Mouse (Mus musculus) midbrain, embryonic 14.5 days (tissue): ENCODE data around the gene AC131692.1. TPM values are rescaled to one million over a fixed set of nuclear protein-coding genes. Genes with fewer than 3 reads are reported as not detected.
"Not testable (repeated sequence)": the region's sequence is repeated elsewhere in the genome, so short reads cannot be mapped to it uniquely, and the experiment has no call there.

Experiments
- ATAC-seq: fragments of 200-750 bp; cut with Nextera tagmentation; 2 replicates; pipeline ENCODE4 v1.8.0; 2017; ENCODE audit warnings: moderate number of reproducible peaks, moderate library complexity; ENCODE audit not compliant: low FRiP score, low TSS enrichment
- DNase-seq: peaks from one replicate; pipeline ENCODE4 v3.0.0-alpha.2; 2015
- H3K27ac ChIP-seq: fragments of 300-500 bp; sonication (generic); replicated peaks from 2 replicates; pipeline ENCODE4 v1.5.1; 2014; ENCODE audit warnings: mild to moderate bottlenecking, low read depth, low read length, moderate library complexity
- H3K27me3 ChIP-seq: fragments of 300-500 bp; sonication (generic); 2 replicates; pipeline ENCODE4 v1.6.1; 2014; ENCODE audit warnings: low read length, control low read depth, mixed read lengths; ENCODE audit not compliant: control insufficient read depth, insufficient read depth
- H3K36me3 ChIP-seq: fragments of 300-500 bp; sonication (generic); 2 replicates; pipeline ENCODE4 v1.6.1; 2014; ENCODE audit warnings: low read length, control low read depth; ENCODE audit not compliant: control insufficient read depth, insufficient read depth
- H3K4me1 ChIP-seq: fragments of 300-500 bp; sonication (generic); 2 replicates; pipeline ENCODE4 v1.6.1; 2014; ENCODE audit warnings: mild to moderate bottlenecking, antibody characterized with exemption, low read length, control low read depth; ENCODE audit not compliant: control insufficient read depth, insufficient read depth
- H3K4me2 ChIP-seq: fragments of 300-500 bp; sonication (generic); 2 replicates; pipeline ENCODE4 v1.6.1; 2014; ENCODE audit warnings: mild to moderate bottlenecking, low read length, moderate library complexity
- H3K4me3 ChIP-seq: fragments of 300-500 bp; sonication (generic); replicated peaks from 2 replicates; pipeline ENCODE4 v1.5.1; 2014; ENCODE audit warnings: low read depth, low read length
- H3K9ac ChIP-seq: fragments of 300-500 bp; sonication (generic); replicated peaks from 2 replicates; pipeline ENCODE4 v1.6.1; 2014; ENCODE audit warnings: mild to moderate bottlenecking, low read length, moderate library complexity
- H3K9me3 ChIP-seq: fragments of 300-500 bp; sonication (generic); 2 replicates; pipeline ENCODE4 v1.6.1; 2016; ENCODE audit warnings: low read length, control low read depth, mixed read lengths; ENCODE audit not compliant: control insufficient read depth
- WGBS: fragments of 180-500 bp; shearing (Covaris S2); extraction: QIAGEN DNeasy Blood & Tissue Kit; methylation state at CpG from one replicate; pipeline ENCODE4 v1.1.7; 2014; 5-methylcytosine and 5-hydroxymethylcytosine counted together
- polyA plus RNA-seq: library from polyadenylated mRNA; unstranded; fragments of >200 nt; fragmentation: Nextera tagmentation; extraction: Ambion mirVana; gene quantifications from 2 replicates; pipeline ENCODE4 v1.2.1, GENCODE M21; 2014

Gene AC131692.1
- polyA plus RNA-seq, 1 experiment from 2014 or later = not detected

DNA sequence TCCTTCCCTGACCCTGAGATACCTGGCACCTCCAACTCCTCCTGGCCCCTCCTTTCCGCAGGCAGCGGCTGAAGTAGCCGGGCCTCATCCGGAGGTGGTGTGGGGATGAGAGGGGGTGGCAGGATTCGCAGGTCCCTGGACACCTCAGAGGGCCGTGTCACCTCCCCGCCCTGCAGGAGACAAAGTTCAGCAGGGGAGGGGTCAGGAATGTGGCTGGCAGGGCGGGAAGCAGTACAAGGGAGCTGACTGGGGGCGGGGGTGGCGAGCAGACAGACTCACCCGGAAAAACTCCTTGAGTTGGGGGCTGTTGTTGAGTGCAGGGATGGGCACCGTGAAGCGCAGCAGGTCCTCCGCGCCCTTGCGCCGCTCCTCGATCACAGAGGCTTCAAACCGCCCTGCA is 27.5 kb downstream of the AC131692.1 start:
- ATAC-seq (no peak), DNase-seq (no peak)
- no peak overlapping the region for H3K27ac ChIP-seq
- H3K9me3 ChIP-seq = no peaks in the 10 kb centered on the region
- no peak overlapping the region for H3K4me3 ChIP-seq
- no peak overlapping the region for H3K4me2 ChIP-seq
- peaks cover 2% of the 10 kb centered on the region for H3K36me3 ChIP-seq
- H3K9ac ChIP-seq = no peak overlapping the region
- H3K27me3 ChIP-seq = no peaks in the 10 kb centered on the region
- WGBS = 41% methylated on average over 19 of the region's 19 CpGs
- peaks cover 12% of the 10 kb centered on the region; the same call in 1 of the 2 replicates for H3K4me1 ChIP-seq

GRCm38 (mm10) chr19:6123330-6123729 is 29.1 kb downstream of the AC131692.1 start:
- DNase-seq (no peak), ATAC-seq (no peak)
- Histone ChIP-seq H3K27ac (0 out of 2 replicates have a peak overlapping the region, but pooled peaks have one; percentile 10), H3K9ac (no peak overlapping the region), H3K4me1 (peaks cover 4% of the 10 kb centered on the region; the same call in 1 of the 2 replicates), H3K27me3 (no peaks in the 10 kb centered on the region), H3K9me3 (no peaks in the 10 kb centered on the region), H3K4me2 (no peak overlapping the region), H3K4me3 (no peak overlapping the region), H3K36me3 (peaks cover 2% of the 10 kb centered on the region)
- WGBS = 77% methylated on average over 8 of the region's 8 CpGs

DNA sequence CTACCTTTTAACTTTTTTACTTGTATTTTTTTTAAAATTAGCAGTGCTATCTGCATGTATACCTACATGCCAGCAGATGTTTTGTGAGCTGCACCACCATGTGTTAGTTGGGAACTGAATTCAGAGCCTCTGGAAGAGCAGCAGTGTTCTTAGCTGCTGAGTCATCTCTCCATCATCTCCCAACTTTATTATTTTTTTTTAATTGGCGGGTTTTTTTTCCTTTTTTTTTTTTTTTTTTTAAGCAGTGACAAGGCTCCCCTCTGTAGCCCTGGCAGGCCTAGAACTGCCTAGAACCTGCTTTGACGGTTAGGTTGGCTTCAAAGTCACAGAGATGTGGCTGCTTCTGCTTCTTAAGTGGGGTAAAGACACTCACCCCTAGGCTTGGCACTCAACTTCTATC is 30.7 kb downstream of the AC131692.1 start:
- no peak for DNase-seq
- no peak overlapping the region for H3K4me2 ChIP-seq
- no peak for ATAC-seq
- H3K4me3 ChIP-seq = no peak overlapping the region
- H3K27me3 ChIP-seq = no peaks in the 10 kb centered on the region
- peaks cover 2% of the 10 kb centered on the region for H3K36me3 ChIP-seq
- 0 out of 2 replicates have a peak, but pooled peaks cover 4% of the 10 kb centered on the region for H3K4me1 ChIP-seq
- no peak overlapping the region for H3K27ac ChIP-seq
- H3K9me3 ChIP-seq = no peaks in the 10 kb centered on the region
- H3K9ac ChIP-seq = no peak overlapping the region
- WGBS = 77% methylated on average over 2 of the region's 2 CpGs

DNA sequence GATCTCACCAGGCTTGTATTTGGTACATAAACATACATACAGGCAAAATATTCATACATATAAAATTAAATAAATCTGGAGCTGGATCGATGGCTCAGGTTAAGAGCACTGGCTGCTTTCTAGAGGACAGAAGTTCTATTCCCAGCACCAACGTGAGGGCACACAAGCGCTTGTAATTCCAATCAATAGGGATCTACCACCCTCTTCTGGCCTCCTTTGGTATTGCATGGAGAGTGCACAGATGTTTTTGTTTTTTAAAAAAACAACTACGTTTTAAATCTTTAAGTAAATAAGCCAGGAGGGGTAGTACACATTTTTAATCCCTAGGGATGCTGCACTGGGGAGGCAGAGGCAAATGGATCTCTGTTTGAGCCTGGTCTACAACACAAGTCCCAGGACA is 32.1 kb downstream of the AC131692.1 start:
- H3K4me3 ChIP-seq = no peak overlapping the region
- no peaks in the 10 kb centered on the region for H3K27me3 ChIP-seq
- H3K9me3 ChIP-seq = no peaks in the 10 kb centered on the region
- H3K4me1 ChIP-seq = 0 out of 2 replicates have a peak, but pooled peaks cover 4% of the 10 kb centered on the region
- ATAC-seq = no peak
- H3K4me2 ChIP-seq = no peak overlapping the region
- DNase-seq = peak; percentile 70
- H3K27ac ChIP-seq = no peak overlapping the region
- WGBS = 26% methylated on average over 4 of the region's 4 CpGs
- H3K36me3 ChIP-seq = no peaks in the 10 kb centered on the region; the same call in 1 of the 2 replicates
- H3K9ac ChIP-seq = no peak overlapping the region

DNA sequence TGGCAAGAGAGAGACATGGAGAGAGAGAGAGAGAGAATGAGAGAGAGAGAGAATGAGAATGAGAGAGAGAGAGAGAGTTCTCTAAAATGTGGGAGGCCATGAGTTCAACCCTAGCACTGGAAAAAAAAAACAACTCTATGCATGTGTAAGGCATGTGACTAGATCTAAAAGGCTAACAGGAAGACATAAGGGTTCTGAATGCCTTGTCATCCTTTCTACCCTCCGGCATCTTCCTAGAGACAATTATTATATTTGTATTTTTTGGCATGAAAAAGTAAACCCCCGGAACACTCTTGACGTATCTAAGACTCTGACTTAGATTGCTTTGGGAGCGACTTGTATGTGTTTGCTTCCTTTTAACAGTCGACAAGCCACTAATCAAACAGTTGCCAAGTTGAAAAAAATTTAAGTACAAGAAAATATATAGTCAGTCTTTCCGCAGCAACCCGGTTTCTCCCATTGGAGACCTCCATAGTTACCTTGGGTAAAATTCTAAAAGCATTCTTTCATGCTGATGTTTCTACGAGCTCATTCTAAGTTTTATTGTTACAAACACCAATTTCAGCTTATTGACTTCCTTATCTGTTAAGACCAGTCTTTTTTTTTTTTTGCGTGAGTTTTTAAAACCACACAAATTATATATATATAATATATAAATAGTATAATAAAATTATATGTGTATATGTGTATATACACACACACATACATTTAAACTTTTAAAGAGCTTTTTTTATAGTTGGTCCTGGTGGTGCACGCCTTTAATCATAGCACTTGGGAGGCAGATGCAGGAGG is 32.8 kb downstream of the AC131692.1 start:
- peak overlapping the region; percentile 45 for H3K4me3 ChIP-seq
- ATAC-seq = no peak
- no peaks in the 10 kb centered on the region for H3K27me3 ChIP-seq
- no peak for DNase-seq
- H3K9ac ChIP-seq = peak overlapping the region; percentile 72; the same call in 1 of the 2 replicates
- peak overlapping the region; percentile 47 for H3K4me2 ChIP-seq
- 78% methylated on average over 10 of the region's 10 CpGs for WGBS
- no peaks in the 10 kb centered on the region; the same call in 1 of the 2 replicates for H3K36me3 ChIP-seq
- 0 out of 2 replicates have a peak, but pooled peaks cover 4% of the 10 kb centered on the region for H3K4me1 ChIP-seq
- 0 out of 2 replicates have a peak overlapping the region, but pooled peaks have one; percentile 86 for H3K27ac ChIP-seq
- no peaks in the 10 kb centered on the region for H3K9me3 ChIP-seq

GRCm38 (mm10) chr19:6127760-6128341 is 33.6 kb downstream of the AC131692.1 start, which contains the start of gene Snx15:
TSS of gene Snx15 (minus strand) at chr19:6128304.
- peak; percentile 92 for ATAC-seq
- H3K9me3 ChIP-seq = no peaks in the 10 kb centered on the region
- peak within 1 kb of the TSS; percentile 45 for H3K4me3 ChIP-seq
- under 1% methylated on average over 32 of the region's 32 CpGs for WGBS
- H3K27me3 ChIP-seq = no peaks in the 10 kb centered on the region
- 0 out of 2 replicates have a peak, but pooled peaks cover 4% of the 10 kb centered on the region for H3K4me1 ChIP-seq
- no peaks in the 10 kb centered on the region; the same call in 1 of the 2 replicates for H3K36me3 ChIP-seq
- peak; percentile 95 for DNase-seq
- H3K4me2 ChIP-seq = peak within 1 kb of the TSS; percentile 47
- peak within 1 kb of the TSS; percentile 72 for H3K9ac ChIP-seq
- peak within 1 kb of the TSS; percentile 86 for H3K27ac ChIP-seq

DNA sequence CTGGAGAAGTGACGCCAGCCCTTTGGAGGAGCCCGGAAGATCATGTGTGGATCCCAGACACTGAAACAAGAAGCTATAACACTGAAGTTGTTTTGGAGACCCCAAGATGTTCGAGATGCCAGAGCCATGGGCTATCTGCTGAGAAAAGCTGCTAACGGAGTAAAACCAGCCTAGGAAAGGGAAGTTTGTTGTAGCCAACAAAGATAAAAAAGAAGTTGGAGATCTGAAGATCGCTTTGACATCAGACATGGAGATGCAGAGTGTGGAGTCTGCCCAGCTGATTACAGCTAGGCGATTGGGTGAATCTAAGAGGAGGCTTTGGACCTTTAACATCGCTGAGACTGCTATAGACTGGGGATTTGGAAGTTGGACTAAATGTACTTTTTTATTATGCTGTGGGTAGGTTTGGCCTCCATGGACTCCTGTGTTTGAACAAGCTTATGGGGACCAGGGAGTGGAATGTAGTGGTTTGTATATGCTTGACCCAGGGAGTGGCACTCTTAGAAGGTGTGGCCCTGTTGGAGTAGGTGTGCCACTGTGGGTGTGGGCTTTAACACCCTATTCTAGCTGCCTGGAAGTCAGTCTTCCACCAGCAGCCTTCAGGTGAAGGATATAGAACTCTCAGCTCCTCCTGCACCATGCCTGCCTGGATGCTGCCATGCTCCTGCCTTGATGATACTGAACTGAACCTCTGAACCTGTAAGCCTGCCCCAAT is 36.4 kb downstream of the AC131692.1 start:
- WGBS = 84% methylated on average over 7 of the region's 7 CpGs
- not testable (repeated sequence) for H3K27me3 ChIP-seq, DNase-seq, ATAC-seq, H3K9ac ChIP-seq, H3K9me3 ChIP-seq, H3K4me2 ChIP-seq, H3K4me3 ChIP-seq, H3K4me1 ChIP-seq, H3K27ac ChIP-seq
- peaks cover 20% of the 10 kb centered on the region for H3K36me3 ChIP-seq

GRCm38 (mm10) chr19:6132171-6132827 is 38.1 kb downstream of the AC131692.1 start:
- no peaks in the 10 kb centered on the region for H3K27me3 ChIP-seq
- peaks cover 37% of the 10 kb centered on the region for H3K36me3 ChIP-seq
- 92% methylated on average over 7 of the region's 7 CpGs for WGBS
- no peak overlapping the region for H3K4me3 ChIP-seq
- no peak overlapping the region for H3K27ac ChIP-seq
- H3K4me1 ChIP-seq = 0 out of 2 replicates have a peak, but pooled peaks cover 4% of the 10 kb centered on the region
- H3K9me3 ChIP-seq = no peaks in the 10 kb centered on the region
- DNase-seq (no peak), ATAC-seq (no peak)
- H3K9ac ChIP-seq = no peak overlapping the region
- no peak overlapping the region for H3K4me2 ChIP-seq
